Mouse (Mus musculus) liver, embryonic 14.5 days (tissue): ENCODE measurements around the gene Drd1. TPM values are rescaled to one million over a fixed set of nuclear protein-coding genes. Genes with fewer than 3 reads are reported as not detected.

ENCODE experiments used
- ATAC-seq: fragments of 200-750 bp; cut with Nextera tagmentation; 2 replicates; pipeline ENCODE4 v1.8.0; 2017; ENCODE audit warnings: moderate number of reproducible peaks, mild to moderate bottlenecking, moderate library complexity; ENCODE audit not compliant: insufficient read depth
- DNase-seq, 3 experiments: peaks; one replicate each; pipeline ENCODE4 v3.0.0-alpha.2; 2012 to 2013; ENCODE audit warnings: low read depth in 3 of 3, low spot score in 3 of 3
- H3K27ac ChIP-seq: fragments of 300-500 bp; sonication (generic); 2 replicates; pipeline ENCODE4 v1.5.1; 2014; ENCODE audit warnings: moderate library complexity, mild to moderate bottlenecking, control low read depth, inconsistent platforms
- H3K27me3 ChIP-seq: fragments of 300-500 bp; sonication (generic); 2 replicates; pipeline ENCODE4 v1.6.1; 2014; ENCODE audit warnings: mild to moderate bottlenecking, low read length, moderate library complexity; ENCODE audit not compliant: control insufficient read depth, insufficient read depth
- H3K36me3 ChIP-seq: fragments of 300-500 bp; sonication (generic); replicated peaks from 2 replicates; pipeline ENCODE4 v1.6.1; 2014; ENCODE audit warnings: low read depth; ENCODE audit not compliant: control insufficient read depth, insufficient read depth
- H3K4me1 ChIP-seq, 2 experiments: fragments of 200-500 bp in 1 of 2; fragments of 300-500 bp in 1 of 2; sonication (generic) in 1 of 2; replicated peaks; 2 replicates each; pipeline ENCODE4 v1.6.1; 2012 to 2014; ENCODE audit warnings: antibody characterized with exemption in 1 of 2, inconsistent platforms in 1 of 2, low read length in 1 of 2; ENCODE audit not compliant: control insufficient read depth in 2 of 2, insufficient read depth in 2 of 2
- H3K4me2 ChIP-seq: fragments of 300-500 bp; sonication (generic); 2 replicates; pipeline ENCODE4 v1.6.1; 2014; ENCODE audit warnings: low read depth, mild to moderate bottlenecking, control low read depth, moderate library complexity
- H3K4me3 ChIP-seq, 2 experiments: fragments of 200-500 bp in 1 of 2; fragments of 300-500 bp in 1 of 2; sonication (generic) in 1 of 2; 2 replicates each; pipeline ENCODE4 v1.5.1; 2012 to 2014; ENCODE audit warnings: low read depth in 2 of 2, low read length in 2 of 2, mild to moderate bottlenecking in 2 of 2, control low read depth in 1 of 2, inconsistent platforms in 1 of 2, moderate library complexity in 1 of 2; ENCODE audit not compliant: insufficient read depth in 1 of 2
- H3K9ac ChIP-seq: fragments of 300-500 bp; sonication (generic); replicated peaks from 2 replicates; pipeline ENCODE4 v1.6.1; 2014; ENCODE audit warnings: mild to moderate bottlenecking, control low read depth, moderate library complexity
- H3K9me3 ChIP-seq: fragments of 300-500 bp; sonication (generic); 2 replicates; pipeline ENCODE4 v1.6.1; 2016; ENCODE audit warnings: low read length, mixed read lengths; ENCODE audit not compliant: control insufficient read depth
- CTCF ChIP-seq: IDR thresholded peaks from 2 replicates; pipeline ENCODE4 v1.5.1; 2016; ENCODE audit warnings: antibody characterized with exemption, low read depth, control low read depth
- EP300 ChIP-seq: IDR thresholded peaks from 2 replicates; pipeline ENCODE4 v1.6.1; 2016; ENCODE audit warnings: antibody characterized with exemption, low read depth
- WGBS: fragments of 180-500 bp; shearing (Covaris S2); extraction: QIAGEN DNeasy Blood & Tissue Kit; methylation state at CpG from one replicate; pipeline ENCODE4 v1.1.7; 2014; ENCODE audit not compliant: insufficient replicate concordance; 5-methylcytosine and 5-hydroxymethylcytosine counted together
- polyA plus RNA-seq, 2 experiments: library from polyadenylated mRNA; depleted of rRNA in 1 of 2; stranded (reverse) in 1 of 2; unstranded in 1 of 2; fragments of >200 nt; fragmentation: Nextera tagmentation in 1 of 2; extraction: Ambion mirVana in 1 of 2; gene quantifications; 2 replicates each; pipeline versions ENCODE4 v1.2.1 to v1.2.3; 2012 to 2014

The Drd1 gene
- polyA plus RNA-seq, 2 experiments, result not detected

DNA sequence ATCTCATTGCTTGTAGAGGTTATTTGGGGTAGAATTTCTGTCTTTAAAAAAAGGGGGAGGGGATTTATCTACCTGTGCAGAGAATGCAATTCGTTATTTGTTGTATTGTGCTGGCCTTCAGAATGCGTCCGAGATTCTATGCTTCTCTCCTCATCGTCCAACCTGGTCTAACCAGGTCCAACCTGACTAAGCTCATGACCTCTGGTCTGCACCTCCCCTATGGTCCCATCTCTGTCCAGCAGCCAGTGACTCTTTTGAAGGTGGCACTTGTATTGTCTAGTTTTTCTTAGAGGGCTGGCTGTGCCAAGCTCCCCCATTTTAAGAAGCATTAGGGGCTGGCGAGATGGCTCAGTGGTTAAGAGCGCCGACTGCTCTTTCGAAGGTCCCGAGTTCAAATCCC lies 15.5 kb upstream of the Drd1 start:
- Histone ChIP-seq H3K27ac (no peak overlapping the region), H3K9ac (no peak overlapping the region), H3K9me3 (no peaks in the 10 kb centered on the region), H3K4me3 (no peak overlapping the region), H3K4me2 (no peak overlapping the region), H3K27me3 (no peaks in the 10 kb centered on the region), H3K36me3 (no peaks in the 10 kb centered on the region), H3K4me1 (peaks cover 2 to 15% of the 10 kb centered on the region in 2 experiments; a peak in 3 of 4 replicates)
- WGBS, result 86% methylated on average over 9 of the region's 9 CpGs
- DNase-seq, result no peak
- no peak for TF ChIP-seq CTCF
- TF ChIP-seq EP300, result no peak
- no peak for ATAC-seq

DNA sequence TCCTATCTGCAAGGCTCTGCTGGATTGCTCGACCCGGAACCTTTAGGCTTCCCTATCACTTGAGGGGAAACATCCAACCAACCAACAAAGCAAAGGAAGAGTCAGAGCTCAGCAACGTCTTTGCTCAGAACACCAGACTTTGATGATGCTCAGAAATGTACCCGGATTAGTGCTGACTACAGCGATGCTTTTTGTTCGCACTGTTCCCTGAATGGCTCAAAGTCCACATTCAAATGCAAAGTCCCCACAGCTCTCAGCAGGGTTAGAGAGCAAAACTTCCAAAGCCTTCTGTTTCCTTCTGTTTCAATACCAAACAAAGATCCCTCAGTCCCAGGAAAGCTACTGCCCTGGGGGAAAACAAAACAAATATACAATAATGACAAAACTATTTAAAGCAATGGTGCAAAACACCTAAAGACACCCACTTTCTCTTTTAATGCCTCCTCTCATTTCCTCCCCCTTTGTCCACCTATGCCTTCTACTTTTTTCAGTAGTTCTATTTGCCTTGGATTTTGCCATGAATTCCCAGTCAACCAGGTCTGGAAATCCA lies 12.2 kb upstream of the Drd1 start:
- no peaks in the 10 kb centered on the region for H3K9me3 ChIP-seq
- H3K36me3 ChIP-seq, result no peaks in the 10 kb centered on the region
- 38% methylated on average over 6 of the region's 6 CpGs for WGBS
- H3K4me1 ChIP-seq, result 0 out of 4 replicates have a peak, but pooled peaks cover 0 to 3% of the 10 kb centered on the region in 2 experiments
- ATAC-seq (no peak), DNase-seq (no peak)
- H3K27ac ChIP-seq, result no peak overlapping the region
- H3K4me2 ChIP-seq, result no peak overlapping the region
- no peaks in the 10 kb centered on the region for H3K27me3 ChIP-seq
- H3K9ac ChIP-seq, result no peak overlapping the region
- no peak for TF ChIP-seq EP300
- no peak for TF ChIP-seq CTCF
- H3K4me3 ChIP-seq, result no peak overlapping the region

DNA sequence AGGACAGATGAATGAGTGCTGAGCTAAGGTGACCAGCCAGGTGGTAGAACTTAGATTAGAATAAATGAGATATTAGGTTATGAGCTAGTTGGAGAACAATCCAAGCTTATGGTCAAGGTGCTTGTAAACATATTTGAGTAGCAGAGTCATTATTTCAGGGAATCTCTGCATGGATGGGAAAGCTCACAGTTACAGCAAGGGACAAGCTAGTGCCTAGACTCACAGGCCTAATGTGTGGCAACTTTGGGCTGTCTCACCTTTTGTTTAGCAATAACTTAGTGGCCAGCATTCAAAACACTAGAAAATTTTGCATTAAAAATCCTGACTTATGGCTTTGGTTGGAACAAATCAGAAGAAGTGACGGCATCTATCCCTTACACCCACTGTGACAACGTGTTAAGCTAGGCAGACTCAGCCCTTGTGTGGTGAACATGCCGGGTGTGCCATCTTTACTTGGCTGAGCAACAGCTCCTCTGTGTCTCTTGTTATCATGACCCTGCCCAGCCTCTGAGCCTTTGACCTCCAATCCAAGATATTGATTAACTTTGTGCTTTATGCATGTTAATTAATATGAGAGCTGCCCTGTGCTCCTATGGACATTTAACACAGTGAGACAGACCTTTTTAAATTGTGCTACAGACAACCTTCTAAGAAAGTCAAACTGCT lies 10.7 kb upstream of the Drd1 start:
- no peaks in the 10 kb centered on the region for H3K27me3 ChIP-seq
- 56% methylated on average over 3 of the region's 3 CpGs for WGBS
- H3K9ac ChIP-seq, result no peak overlapping the region
- DNase-seq, result no peak
- no peaks in the 10 kb centered on the region for H3K9me3 ChIP-seq
- H3K4me3 ChIP-seq, result no peak overlapping the region
- 0 out of 4 replicates have a peak, but pooled peaks cover 0 to 3% of the 10 kb centered on the region in 2 experiments for H3K4me1 ChIP-seq
- no peak overlapping the region for H3K4me2 ChIP-seq
- no peaks in the 10 kb centered on the region for H3K36me3 ChIP-seq
- TF ChIP-seq EP300 (no peak), CTCF (no peak)
- no peak overlapping the region for H3K27ac ChIP-seq
- ATAC-seq, result no peak

DNA sequence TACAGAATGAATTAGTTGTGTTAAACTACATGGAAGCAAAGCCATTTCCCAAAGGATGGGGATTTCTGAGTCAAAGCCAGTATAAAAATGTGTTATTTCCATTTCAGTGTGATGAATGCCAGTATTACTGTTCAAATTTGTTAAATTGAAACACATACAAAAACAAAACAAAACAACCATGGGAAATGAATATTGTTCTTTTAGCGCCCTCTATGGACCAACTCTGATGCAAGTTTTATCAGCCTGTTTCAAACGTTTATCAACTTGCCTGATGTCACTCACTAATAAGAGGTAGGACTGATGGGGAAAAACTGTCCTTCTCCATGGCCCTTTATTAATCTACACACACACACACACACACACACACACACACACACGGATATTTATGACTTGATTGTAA lies 7.8 kb upstream of the Drd1 start:
- no peak for DNase-seq
- Histone ChIP-seq H3K36me3 (no peaks in the 10 kb centered on the region), H3K9me3 (no peaks in the 10 kb centered on the region), H3K4me2 (no peak overlapping the region), H3K9ac (no peak overlapping the region), H3K27me3 (no peaks in the 10 kb centered on the region; the same call in 1 of the 2 replicates), H3K4me1 (0 out of 4 replicates have a peak, but pooled peaks cover 0 to 3% of the 10 kb centered on the region in 2 experiments), H3K4me3 (no peak overlapping the region), H3K27ac (no peak overlapping the region)
- ATAC-seq, result no peak
- TF ChIP-seq CTCF (peak; percentile 48; the same call in 1 of the 2 replicates), EP300 (no peak)
- WGBS, result 2% methylated on average over 3 of the region's 3 CpGs

DNA sequence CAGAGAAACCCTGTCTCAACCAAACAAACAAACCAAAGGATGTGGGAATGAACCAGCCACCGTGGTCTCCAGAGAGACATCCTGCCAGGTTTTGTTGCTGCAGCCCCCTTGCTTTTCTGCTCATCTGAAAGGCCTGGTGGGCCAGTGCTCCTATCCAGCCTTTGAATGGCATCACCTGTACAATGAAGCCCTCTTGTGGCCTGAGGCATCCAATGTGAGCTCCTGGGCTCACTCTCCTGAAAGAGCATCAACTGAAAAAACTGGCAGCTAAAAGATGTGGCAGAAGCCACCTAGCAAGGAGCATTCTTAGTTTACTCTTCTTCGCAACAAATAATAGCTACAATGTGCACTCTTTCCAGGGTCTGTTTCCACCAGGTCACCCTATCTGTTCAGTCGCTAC lies 6.6 kb upstream of the Drd1 start:
- Histone ChIP-seq H3K9me3 (no peaks in the 10 kb centered on the region), H3K27me3 (no peaks in the 10 kb centered on the region; the same call in 1 of the 2 replicates), H3K27ac (no peak overlapping the region), H3K9ac (no peak overlapping the region), H3K4me3 (no peak overlapping the region), H3K36me3 (no peaks in the 10 kb centered on the region), H3K4me2 (no peak overlapping the region), H3K4me1 (no peaks in the 10 kb centered on the region)
- TF ChIP-seq EP300, result no peak
- TF ChIP-seq CTCF, result no peak
- 64% methylated on average over 3 of the region's 3 CpGs for WGBS
- ATAC-seq, result no peak
- no peak for DNase-seq
